Mouse (Mus musculus): Measurements from ENCODE around the gene Cdhr4. TPM values are rescaled to one million over a fixed set of nuclear protein-coding genes. Genes with fewer than 3 reads are reported as not detected.
A peak's percentile ranks its signal among the peaks of the same experiment; 100 is the strongest.

Cdhr4 gene
- polyA plus RNA-seq, 1 experiment from 2014 or later: 8.4 TPM

GRCm38 (mm10) chr9:107985131-107986119, 6.9 kb upstream of the Cdhr4 start, which contains the start of gene Inka1:
Gene Inka1 (minus strand): TSS chr9:107985879.
- Histone ChIP-seq H3K27me3 (ENCODE audit: control insufficient read depth, insufficient read depth, low read length) (no peaks in the 10 kb centered on the region), H3K4me2 (ENCODE audit: low read length) (peak within 1 kb of the TSS; percentile 85), H3K36me3 (ENCODE audit: control insufficient read depth, insufficient read depth, low read length) (peaks cover 11% of the 10 kb centered on the region), H3K9me3 (ENCODE audit: control insufficient read depth, low read length) (no peaks in the 10 kb centered on the region), H3K4me3 (ENCODE audit: control insufficient read depth in 1 of 2, insufficient read depth in 1 of 2, low read depth in 1 of 2, low read length in 2 of 2) (peak within 1 kb of the TSS; percentile 60 to 84), H3K27ac (replicated peaks in 1 of 2; ENCODE audit: control insufficient read depth in 1 of 2, insufficient read depth in 1 of 2, low read depth in 2 of 2, low read length in 2 of 2) (peak within 1 kb of the TSS; percentile 99 to 100), H3K4me1 (ENCODE audit: control insufficient read depth in 2 of 2, insufficient read depth in 2 of 2, low read length in 2 of 2) (peaks cover 44 to 47% of the 10 kb centered on the region in 2 experiments), H3K9ac (ENCODE audit: low read length) (peak within 1 kb of the TSS; percentile 89)
- under 1% methylated on average over 58 of the region's 58 CpGs for WGBS
- ATAC-seq (ENCODE audit: insufficient number of reproducible peaks, insufficient read depth, low FRiP score, low read depth): peak; percentile 55

- Histone ChIP-seq H3K27ac (replicated peaks in 1 of 2; ENCODE audit: control insufficient read depth in 1 of 2, insufficient read depth in 1 of 2, low read depth in 2 of 2, low read length in 2 of 2) (peak overlapping the region; percentile 36 to 99; a peak in 2 of 4 replicates), H3K9ac (ENCODE audit: low read length) (peak overlapping the region; percentile 89), H3K9me3 (ENCODE audit: control insufficient read depth, low read length) (no peaks in the 10 kb centered on the region), H3K4me2 (ENCODE audit: low read length) (peak overlapping the region; percentile 85), H3K27me3 (ENCODE audit: control insufficient read depth, insufficient read depth, low read length) (no peaks in the 10 kb centered on the region), H3K4me3 (ENCODE audit: control insufficient read depth in 1 of 2, insufficient read depth in 1 of 2, low read depth in 1 of 2, low read length in 2 of 2) (peak overlapping the region; percentile 60 to 84), H3K4me1 (ENCODE audit: control insufficient read depth in 2 of 2, insufficient read depth in 2 of 2, low read length in 2 of 2) (peaks cover 35 to 37% of the 10 kb centered on the region in 2 experiments), H3K36me3 (ENCODE audit: control insufficient read depth, insufficient read depth, low read length) (peaks cover 11% of the 10 kb centered on the region)
- WGBS: 4% methylated on average over 18 of the region's 18 CpGs
- peak; percentile 35 for ATAC-seq (ENCODE audit: insufficient number of reproducible peaks, insufficient read depth, low FRiP score, low read depth)
Observed at GRCm38 (mm10) chr9:107986376-107986775, 5.9 kb upstream of the Cdhr4 start.

- Histone ChIP-seq H3K9ac (ENCODE audit: low read length) (no peak overlapping the region), H3K27ac (replicated peaks in 1 of 2; ENCODE audit: control insufficient read depth in 1 of 2, insufficient read depth in 1 of 2, low read depth in 2 of 2, low read length in 2 of 2) (no peak overlapping the region), H3K27me3 (ENCODE audit: control insufficient read depth, insufficient read depth, low read length) (no peaks in the 10 kb centered on the region), H3K9me3 (ENCODE audit: control insufficient read depth, low read length) (no peaks in the 10 kb centered on the region), H3K4me2 (ENCODE audit: low read length) (no peak overlapping the region), H3K36me3 (ENCODE audit: control insufficient read depth, insufficient read depth, low read length) (peaks cover 11% of the 10 kb centered on the region), H3K4me1 (ENCODE audit: control insufficient read depth in 2 of 2, insufficient read depth in 2 of 2, low read length in 2 of 2) (peaks cover 21% of the 10 kb centered on the region in 2 experiments), H3K4me3 (ENCODE audit: control insufficient read depth in 1 of 2, insufficient read depth in 1 of 2, low read depth in 1 of 2, low read length in 2 of 2) (no peak overlapping the region)
- ATAC-seq (ENCODE audit: insufficient number of reproducible peaks, insufficient read depth, low FRiP score, low read depth): no peak
- 65% methylated on average over 3 of the region's 3 CpGs for WGBS
Observed at GRCm38 (mm10) chr9:107987950-107988349, 4.3 kb upstream of the Cdhr4 start.

GRCm38 (mm10) chr9:107993013-107993412, 716 bp downstream of the Cdhr4 start:
- Histone ChIP-seq H3K9ac (ENCODE audit: low read length) (no peak overlapping the region), H3K4me3 (ENCODE audit: control insufficient read depth in 1 of 2, insufficient read depth in 1 of 2, low read depth in 1 of 2, low read length in 2 of 2) (no peak overlapping the region), H3K36me3 (ENCODE audit: control insufficient read depth, insufficient read depth, low read length) (no peaks in the 10 kb centered on the region), H3K27me3 (ENCODE audit: control insufficient read depth, insufficient read depth, low read length) (no peaks in the 10 kb centered on the region), H3K4me2 (ENCODE audit: low read length) (no peak overlapping the region), H3K4me1 (ENCODE audit: control insufficient read depth in 2 of 2, insufficient read depth in 2 of 2, low read length in 2 of 2) (peaks cover 4 to 12% of the 10 kb centered on the region in 2 experiments; a peak in 2 of 4 replicates), H3K9me3 (ENCODE audit: control insufficient read depth, low read length) (no peaks in the 10 kb centered on the region), H3K27ac (replicated peaks in 1 of 2; ENCODE audit: control insufficient read depth in 1 of 2, insufficient read depth in 1 of 2, low read depth in 2 of 2, low read length in 2 of 2) (no peak overlapping the region)
- ATAC-seq (ENCODE audit: insufficient number of reproducible peaks, insufficient read depth, low FRiP score, low read depth): no peak
- 87% methylated on average over 11 of the region's 11 CpGs for WGBS

- H3K4me1 ChIP-seq (ENCODE audit: control insufficient read depth in 2 of 2, insufficient read depth in 2 of 2, low read length in 2 of 2): peaks cover 4 to 12% of the 10 kb centered on the region in 2 experiments; a peak in 2 of 4 replicates
- no peak overlapping the region for H3K4me2 ChIP-seq (ENCODE audit: low read length)
- peak overlapping the region; percentile 38; the same call in 1 of the 2 replicates for H3K9ac ChIP-seq (ENCODE audit: low read length)
- 29% methylated on average over 2 of the region's 2 CpGs for WGBS
- H3K27me3 ChIP-seq (ENCODE audit: control insufficient read depth, insufficient read depth, low read length): no peaks in the 10 kb centered on the region
- H3K9me3 ChIP-seq (ENCODE audit: control insufficient read depth, low read length): no peaks in the 10 kb centered on the region
- no peak for ATAC-seq (ENCODE audit: insufficient number of reproducible peaks, insufficient read depth, low FRiP score, low read depth)
- H3K27ac ChIP-seq (replicated peaks in 1 of 2; ENCODE audit: control insufficient read depth in 1 of 2, insufficient read depth in 1 of 2, low read depth in 2 of 2, low read length in 2 of 2): no peak overlapping the region
- H3K36me3 ChIP-seq (ENCODE audit: control insufficient read depth, insufficient read depth, low read length): no peaks in the 10 kb centered on the region
- no peak overlapping the region for H3K4me3 ChIP-seq (ENCODE audit: control insufficient read depth in 1 of 2, insufficient read depth in 1 of 2, low read depth in 1 of 2, low read length in 2 of 2)
Observed at GRCm38 (mm10) chr9:107994464-107994863, 2.2 kb downstream of the Cdhr4 start.

GRCm38 (mm10) chr9:107995513-107995912, 3.2 kb downstream of the Cdhr4 start:
- Histone ChIP-seq H3K27ac (replicated peaks in 1 of 2; ENCODE audit: control insufficient read depth in 1 of 2, insufficient read depth in 1 of 2, low read depth in 2 of 2, low read length in 2 of 2) (no peak overlapping the region), H3K4me1 (ENCODE audit: control insufficient read depth in 2 of 2, insufficient read depth in 2 of 2, low read length in 2 of 2) (peaks cover 4 to 12% of the 10 kb centered on the region in 2 experiments; a peak in 2 of 4 replicates), H3K9me3 (ENCODE audit: control insufficient read depth, low read length) (no peaks in the 10 kb centered on the region), H3K36me3 (ENCODE audit: control insufficient read depth, insufficient read depth, low read length) (no peaks in the 10 kb centered on the region), H3K4me2 (ENCODE audit: low read length) (no peak overlapping the region), H3K27me3 (ENCODE audit: control insufficient read depth, insufficient read depth, low read length) (no peaks in the 10 kb centered on the region), H3K9ac (ENCODE audit: low read length) (no peak overlapping the region), H3K4me3 (ENCODE audit: control insufficient read depth in 1 of 2, insufficient read depth in 1 of 2, low read depth in 1 of 2, low read length in 2 of 2) (no peak overlapping the region)
- ATAC-seq (ENCODE audit: insufficient number of reproducible peaks, insufficient read depth, low FRiP score, low read depth): no peak
- 91% methylated on average over 21 of the region's 21 CpGs for WGBS

GRCm38 (mm10) chr9:107996049-107996448, 3.8 kb downstream of the Cdhr4 start, which contains the start of gene Gm20662:
Gene Gm20662 (plus strand): TSS chr9:107996349.
- no peak for ATAC-seq (ENCODE audit: insufficient number of reproducible peaks, insufficient read depth, low FRiP score, low read depth)
- no peaks in the 10 kb centered on the region for H3K36me3 ChIP-seq (ENCODE audit: control insufficient read depth, insufficient read depth, low read length)
- 78% methylated on average over 5 of the region's 5 CpGs for WGBS
- no peak within 1 kb of the TSS for H3K4me2 ChIP-seq (ENCODE audit: low read length)
- no peaks in the 10 kb centered on the region for H3K27me3 ChIP-seq (ENCODE audit: control insufficient read depth, insufficient read depth, low read length)
- H3K4me3 ChIP-seq (ENCODE audit: control insufficient read depth in 1 of 2, insufficient read depth in 1 of 2, low read depth in 1 of 2, low read length in 2 of 2): no peak within 1 kb of the TSS
- no peak within 1 kb of the TSS for H3K27ac ChIP-seq (replicated peaks in 1 of 2; ENCODE audit: control insufficient read depth in 1 of 2, insufficient read depth in 1 of 2, low read depth in 2 of 2, low read length in 2 of 2)
- peaks cover 4 to 12% of the 10 kb centered on the region in 2 experiments; a peak in 2 of 4 replicates for H3K4me1 ChIP-seq (ENCODE audit: control insufficient read depth in 2 of 2, insufficient read depth in 2 of 2, low read length in 2 of 2)
- no peaks in the 10 kb centered on the region for H3K9me3 ChIP-seq (ENCODE audit: control insufficient read depth, low read length)
- H3K9ac ChIP-seq (ENCODE audit: low read length): no peak within 1 kb of the TSS
